Mouse (Mus musculus): ENCODE data around the gene Mto1. TPM values are rescaled to one million over a fixed set of nuclear protein-coding genes. Genes with fewer than 3 reads are reported as not detected.

Gene Mto1
- total and polyA plus RNA-seq, 3 experiments, result 27.7 to 32.3 TPM; not detected in 1

DNA sequence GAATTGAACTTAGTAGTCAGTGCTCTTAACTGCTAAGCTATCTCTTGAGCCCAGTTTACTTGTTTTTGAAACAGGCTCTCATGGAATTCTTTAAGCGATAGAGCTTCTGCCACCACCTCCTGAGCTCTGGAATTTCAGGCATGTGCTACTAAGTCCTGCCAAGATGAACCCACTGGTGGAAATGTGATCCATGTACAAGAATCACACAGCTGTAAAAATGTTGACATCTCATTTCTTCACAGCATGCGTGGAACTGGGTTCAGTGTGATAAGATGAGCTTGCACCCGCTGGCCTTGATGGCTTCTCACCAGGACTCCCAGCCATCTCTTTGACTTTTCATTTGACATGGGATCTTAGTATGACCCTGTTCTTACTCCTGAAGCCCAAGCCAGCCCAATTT is 52.4 kb downstream of the Mto1 start:
- H3K4me1 ChIP-seq (ENCODE audit: control insufficient read depth in 1 of 2, insufficient read depth in 2 of 2, low read length in 2 of 2), result no peaks in the 10 kb centered on the region
- TF ChIP-seq ZNF384 (IDR thresholded peaks at IDR 0.05; ENCODE audit: low read depth, low read length), result no peak
- TF ChIP-seq CHD2 (IDR thresholded peaks at IDR 0.05; ENCODE audit: low read length), result no peak
- no peak for TF ChIP-seq RCOR1 (IDR thresholded peaks at IDR 0.05; ENCODE audit: low read depth, low read length)
- no peak for TF ChIP-seq MAZ (IDR thresholded peaks at IDR 0.05; ENCODE audit: low read depth, low read length)
- no peak for TF ChIP-seq CTCF (IDR thresholded peaks at IDR 0.05 in 2 of 3, conservative IDR thresholded peaks at IDR 0.05 in 1 of 3; ENCODE audit: control insufficient read depth in 1 of 3, insufficient read depth in 1 of 3, low read depth in 2 of 3, low read length in 3 of 3, poor library complexity in 1 of 3, severe bottlenecking in 1 of 3)
- no peak for TF ChIP-seq ELF1 (IDR thresholded peaks at IDR 0.05; ENCODE audit: low read depth, low read length)
- no peak for TF ChIP-seq SIN3A (IDR thresholded peaks at IDR 0.05; ENCODE audit: low read length)
- TF ChIP-seq MAFK (IDR thresholded peaks at IDR 0.05; ENCODE audit: borderline replicate concordance, low read depth, low read length), result no peak
- no peak for TF ChIP-seq BHLHE40 (IDR thresholded peaks at IDR 0.05; ENCODE audit: borderline replicate concordance, low read depth, low read length)
- TF ChIP-seq E2F4 (IDR thresholded peaks at IDR 0.05; ENCODE audit: borderline replicate concordance, low read depth, low read length), result no peak
- no peak for TF ChIP-seq POLR2AphosphoS2 (IDR thresholded peaks at IDR 0.05; ENCODE audit: low read length)
- TF ChIP-seq CHD1 (IDR thresholded peaks at IDR 0.05; ENCODE audit: low read depth, low read length), result no peak
- TF ChIP-seq UBTF (IDR thresholded peaks at IDR 0.05; ENCODE audit: borderline replicate concordance, insufficient read depth, low read depth, low read length), result no peak
- TF ChIP-seq EP300 (IDR thresholded peaks at IDR 0.05; ENCODE audit: low read depth in 1 of 2, low read length in 2 of 2), result no peak
- TF ChIP-seq NRF1 (IDR thresholded peaks at IDR 0.05; ENCODE audit: insufficient read depth, low read depth, low read length, poor library complexity, severe bottlenecking), result no peak
- no peak for TF ChIP-seq MEF2A (IDR thresholded peaks at IDR 0.05; ENCODE audit: extremely low read depth, insufficient replicate concordance, low read depth, low read length, poor library complexity, severe bottlenecking)
- no peak for TF ChIP-seq POLR2A (IDR thresholded peaks at IDR 0.05; ENCODE audit: control insufficient read depth in 1 of 2, insufficient read depth in 1 of 2, low read depth in 1 of 2, low read length in 2 of 2, poor library complexity in 1 of 2)
- TF ChIP-seq USF2 (IDR thresholded peaks at IDR 0.05; ENCODE audit: borderline replicate concordance in 1 of 2, insufficient read depth in 1 of 2, low read depth in 1 of 2, low read length in 2 of 2), result no peak
- TF ChIP-seq KAT2A (conservative IDR thresholded peaks at IDR 0.05; ENCODE audit: low read depth, low read length), result no peak
- no peak overlapping the region for H3K27ac ChIP-seq (ENCODE audit: control insufficient read depth, low read depth, low read length)
- no peak for DNase-seq (ENCODE audit: low read depth, low spot score)
- no peaks in the 10 kb centered on the region for H3K79me2 ChIP-seq (ENCODE audit: control insufficient read depth, insufficient read depth, low read length, poor library complexity)
- H3K4me3 ChIP-seq (ENCODE audit: control insufficient read depth in 1 of 2, insufficient read depth in 1 of 2, low read depth in 2 of 2, low read length in 2 of 2), result no peak overlapping the region
- no peaks in the 10 kb centered on the region for H3K36me3 ChIP-seq (ENCODE audit: control insufficient read depth in 1 of 2, insufficient read depth in 2 of 2, low read length in 2 of 2)
- H3K9ac ChIP-seq (ENCODE audit: control insufficient read depth, low read depth, low read length, poor library complexity, severe bottlenecking), result no peak overlapping the region
- H3K27me3 ChIP-seq (ENCODE audit: control insufficient read depth in 1 of 2, insufficient read depth in 2 of 2, low read length in 2 of 2), result peaks cover 0 to 5% of the 10 kb centered on the region in 2 experiments; a peak in 3 of 4 replicates
- no peaks in the 10 kb centered on the region for H3K9me3 ChIP-seq (replicated peaks; ENCODE audit: insufficient read depth, low read length)

- no peak for DNase-seq (ENCODE audit: low read depth, low spot score)
- no peak overlapping the region for H3K4me3 ChIP-seq (ENCODE audit: control insufficient read depth in 1 of 2, insufficient read depth in 1 of 2, low read depth in 2 of 2, low read length in 2 of 2)
- H3K27me3 ChIP-seq (ENCODE audit: control insufficient read depth in 1 of 2, insufficient read depth in 2 of 2, low read length in 2 of 2), result peaks cover 0 to 2% of the 10 kb centered on the region in 2 experiments; a peak in 3 of 4 replicates
- H3K36me3 ChIP-seq (ENCODE audit: control insufficient read depth in 1 of 2, insufficient read depth in 2 of 2, low read length in 2 of 2), result no peaks in the 10 kb centered on the region
- TF ChIP-seq RCOR1 (IDR thresholded peaks at IDR 0.05; ENCODE audit: low read depth, low read length), result no peak
- TF ChIP-seq USF2 (IDR thresholded peaks at IDR 0.05; ENCODE audit: borderline replicate concordance in 1 of 2, insufficient read depth in 1 of 2, low read depth in 1 of 2, low read length in 2 of 2), result no peak
- no peak for TF ChIP-seq BHLHE40 (IDR thresholded peaks at IDR 0.05; ENCODE audit: borderline replicate concordance, low read depth, low read length)
- TF ChIP-seq RAD21 (IDR thresholded peaks at IDR 0.05; ENCODE audit: low read depth, low read length), result no peak
- TF ChIP-seq POLR2AphosphoS5 (IDR thresholded peaks at IDR 0.05; ENCODE audit: borderline replicate concordance, low read depth, low read length), result no peak
- TF ChIP-seq UBTF (IDR thresholded peaks at IDR 0.05; ENCODE audit: borderline replicate concordance, insufficient read depth, low read depth, low read length), result no peak
- no peak for TF ChIP-seq JUND (IDR thresholded peaks at IDR 0.05; ENCODE audit: low read depth, low read length)
- TF ChIP-seq GATA1 (IDR thresholded peaks at IDR 0.05; ENCODE audit: low read depth, low read length), result no peak
- no peak for TF ChIP-seq E2F4 (IDR thresholded peaks at IDR 0.05; ENCODE audit: borderline replicate concordance, low read depth, low read length)
- no peak for TF ChIP-seq ZMIZ1 (IDR thresholded peaks at IDR 0.05; ENCODE audit: low read depth, low read length)
- TF ChIP-seq ZKSCAN1 (IDR thresholded peaks at IDR 0.05; ENCODE audit: low read depth, low read length), result no peak
- no peak for TF ChIP-seq KAT2A (conservative IDR thresholded peaks at IDR 0.05; ENCODE audit: low read depth, low read length)
- TF ChIP-seq CHD1 (IDR thresholded peaks at IDR 0.05; ENCODE audit: low read depth, low read length), result no peak
- TF ChIP-seq MAX (IDR thresholded peaks at IDR 0.05; ENCODE audit: low read length), result no peak
- H3K9ac ChIP-seq (ENCODE audit: control insufficient read depth, low read depth, low read length, poor library complexity, severe bottlenecking), result no peak overlapping the region
- H3K79me2 ChIP-seq (ENCODE audit: control insufficient read depth, insufficient read depth, low read length, poor library complexity), result no peaks in the 10 kb centered on the region
- H3K9me3 ChIP-seq (replicated peaks; ENCODE audit: insufficient read depth, low read length), result no peaks in the 10 kb centered on the region
- H3K4me1 ChIP-seq (ENCODE audit: control insufficient read depth in 1 of 2, insufficient read depth in 2 of 2, low read length in 2 of 2), result no peaks in the 10 kb centered on the region
- no peak overlapping the region for H3K27ac ChIP-seq (ENCODE audit: control insufficient read depth, low read depth, low read length)
These were observed 53.3 kb downstream of the Mto1 start for GRCm38 (mm10) chr9:78501284-78501683.
